34 mouse cellular contexts compared by ENCODE assay signal in the genomic region with DNA sequence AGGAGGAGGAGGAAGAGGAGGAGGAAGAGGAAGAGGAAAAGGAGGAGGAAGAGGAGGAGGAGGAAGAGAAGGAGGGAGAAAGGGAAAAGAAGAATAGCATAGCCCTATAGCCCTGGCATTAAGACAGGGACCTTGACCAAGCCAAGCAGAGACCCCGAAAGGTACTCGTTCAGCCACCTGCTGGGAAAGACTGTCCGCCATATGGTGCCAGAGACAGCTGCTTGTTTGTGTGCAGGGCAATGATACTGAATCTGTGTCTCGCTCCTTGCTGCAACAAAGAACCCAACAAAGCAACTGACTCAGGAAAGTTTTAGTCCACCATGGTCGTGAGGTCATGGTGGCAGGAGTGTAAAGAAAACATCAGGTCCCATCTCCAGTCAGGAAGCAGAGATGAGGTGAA. TPM values are rescaled to one million over a fixed set of nuclear protein-coding genes. Genes with fewer than 3 reads are reported as not detected.
"Had no signal": no experiment of that assay in that cellular context is flagged by ENCODE, and none has a peak within 500 bp of the region (broad histone marks: within the 10 kb centered on the region; RNA-seq: fewer than 3 reads in every experiment).

No protein-coding gene starts in this region.

- H3K27ac ChIP-seq: heart, embryonic 13.5 days; heart, embryonic 15.5 days; hindbrain, embryonic 10.5 days; hindbrain, embryonic 12.5 days; hindbrain, embryonic 13.5 days; hindbrain, embryonic 14.5 days; hindbrain, embryonic 15.5 days; hindbrain, postnatal 0 days; intestine, embryonic 15.5 days; kidney, embryonic 15.5 days; kidney, postnatal 0 days; layer of hippocampus, adult 2 months; left cerebral cortex, adult 2 months had no signal

- H3K4me3 ChIP-seq: heart, embryonic 12.5 days; heart, embryonic 13.5 days; heart, embryonic 15.5 days; hindbrain, embryonic 10.5 days; hindbrain, embryonic 12.5 days; hindbrain, embryonic 13.5 days; hindbrain, embryonic 15.5 days; intestine, embryonic 15.5 days; kidney, embryonic 15.5 days; layer of hippocampus, adult 2 months; left cerebral cortex, adult 2 months had no signal

- H3K4me2 ChIP-seq: heart, embryonic 12.5 days; heart, embryonic 13.5 days; heart, embryonic 15.5 days; hindbrain, embryonic 12.5 days; hindbrain, embryonic 13.5 days; hindbrain, embryonic 14.5 days; hindbrain, embryonic 15.5 days; intestine, embryonic 15.5 days; kidney, embryonic 15.5 days had no signal

- DNase-seq: heart, postnatal 10 days; heart, postnatal 14 days; heart, postnatal 36 days; heart, postnatal 4 days; kidney, adult 11 months; kidney, adult 18-20 months; kidney, adult 2 months; kidney, adult 8-10 months; kidney, adult 9 months; kidney, postnatal 10 days; kidney, postnatal 14 days; kidney, postnatal 25 days; kidney, postnatal 36 days; kidney, postnatal 4 days; layer of hippocampus, adult 9-11 months; layer of hippocampus, postnatal 36 days had no signal

- H3K4me1 ChIP-seq: heart, embryonic 12.5 days; heart, embryonic 13.5 days; heart, embryonic 15.5 days; hindbrain, embryonic 10.5 days; hindbrain, embryonic 12.5 days; hindbrain, embryonic 13.5 days; hindbrain, embryonic 15.5 days; intestine, embryonic 15.5 days had no signal

- H3K9me3 ChIP-seq: heart, embryonic 12.5 days; heart, embryonic 13.5 days; heart, embryonic 15.5 days; hindbrain, embryonic 10.5 days; hindbrain, embryonic 12.5 days; hindbrain, embryonic 13.5 days; hindbrain, embryonic 15.5 days; intestine, embryonic 15.5 days; kidney, embryonic 15.5 days had no signal

- ATAC-seq: hindbrain, embryonic 16.5 days; hindbrain, postnatal 0 days; inflammation-experienced regulatory T-cells, adult 6 months; intestine, embryonic 15.5 days; intestine, embryonic 16.5 days; intestine, postnatal 0 days had no signal

- H3K9ac ChIP-seq: heart, embryonic 12.5 days; heart, embryonic 13.5 days; heart, embryonic 15.5 days; hindbrain, embryonic 12.5 days; hindbrain, embryonic 13.5 days; hindbrain, embryonic 14.5 days; hindbrain, embryonic 15.5 days; intestine, embryonic 15.5 days; kidney, embryonic 15.5 days had no signal

- H3K36me3 ChIP-seq: heart, embryonic 12.5 days; heart, embryonic 13.5 days; heart, embryonic 15.5 days; hindbrain, embryonic 10.5 days; hindbrain, embryonic 12.5 days; hindbrain, embryonic 13.5 days; hindbrain, embryonic 15.5 days; intestine, embryonic 15.5 days; kidney, embryonic 15.5 days had no signal

- H3K27me3 ChIP-seq: heart, embryonic 12.5 days; heart, embryonic 15.5 days; hindbrain, embryonic 12.5 days; hindbrain, embryonic 13.5 days; hindbrain, embryonic 15.5 days; intestine, embryonic 15.5 days; kidney, embryonic 15.5 days had no signal

RNA-seq across cellular contexts. Expression of a gene that starts 34.0 kb away (rescaled TPM):
- polyA plus RNA-seq: inflammation-experienced regulatory T-cells, adult 6 months had no signal
